Mouse (Mus musculus) kidney, postnatal 14 days (tissue): ENCODE data around the gene Acot7.
A peak's percentile ranks its signal among the peaks of the same experiment; 100 is the strongest.

Source experiments
- DNase-seq: peaks from one replicate; pipeline ENCODE4 v3.0.0; 2022; ENCODE audit warnings: mixed read lengths

Gene Acot7

GRCm38 (mm10) chr4:152250615-152251014 is 72.7 kb downstream of the Acot7 start:
- no peak for DNase-seq

GRCm38 (mm10) chr4:152253183-152253759 is 75.3 kb downstream of the Acot7 start:
- no peak for DNase-seq

DNA sequence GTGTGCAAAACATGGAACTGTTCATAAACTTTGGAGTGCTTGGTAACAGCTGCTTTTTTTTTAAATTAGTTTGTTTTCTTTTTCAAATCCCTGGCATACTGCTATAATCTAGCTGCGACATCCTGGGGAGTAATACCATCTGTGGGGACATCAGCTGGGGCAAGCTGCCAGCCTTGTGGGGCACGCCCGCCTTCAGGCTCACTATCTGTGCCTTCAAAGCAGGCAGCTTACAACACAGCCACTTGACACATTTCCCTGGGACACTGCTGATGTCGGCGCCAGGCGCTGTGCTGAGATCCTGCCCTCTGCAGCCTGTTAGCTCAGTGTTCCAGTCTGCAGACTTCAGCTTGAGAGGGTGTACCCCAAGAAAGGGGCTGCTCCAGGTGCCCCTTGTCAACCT is 79.1 kb downstream of the Acot7 start:
- peak; percentile 24 for DNase-seq

DNA sequence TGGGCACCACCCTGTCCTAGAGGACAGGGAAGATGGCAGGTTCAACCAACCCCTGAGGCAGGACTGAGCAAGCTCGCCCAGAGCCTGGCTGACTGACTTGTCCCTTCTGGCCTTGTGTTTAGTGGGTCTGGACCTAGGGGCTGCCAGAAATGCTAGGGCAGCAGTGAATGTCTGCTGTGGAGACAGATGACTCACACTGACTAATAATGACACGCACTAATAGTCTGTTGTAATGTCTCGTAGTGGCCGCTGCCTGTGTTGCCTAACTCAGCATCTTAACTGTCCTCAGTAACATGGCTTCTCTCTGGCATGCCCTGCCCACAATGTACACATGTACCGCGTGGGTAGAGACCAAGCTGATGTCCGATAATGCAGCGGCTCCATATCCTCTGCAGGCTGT is 82.5 kb downstream of the Acot7 start:
- no peak for DNase-seq

DNA sequence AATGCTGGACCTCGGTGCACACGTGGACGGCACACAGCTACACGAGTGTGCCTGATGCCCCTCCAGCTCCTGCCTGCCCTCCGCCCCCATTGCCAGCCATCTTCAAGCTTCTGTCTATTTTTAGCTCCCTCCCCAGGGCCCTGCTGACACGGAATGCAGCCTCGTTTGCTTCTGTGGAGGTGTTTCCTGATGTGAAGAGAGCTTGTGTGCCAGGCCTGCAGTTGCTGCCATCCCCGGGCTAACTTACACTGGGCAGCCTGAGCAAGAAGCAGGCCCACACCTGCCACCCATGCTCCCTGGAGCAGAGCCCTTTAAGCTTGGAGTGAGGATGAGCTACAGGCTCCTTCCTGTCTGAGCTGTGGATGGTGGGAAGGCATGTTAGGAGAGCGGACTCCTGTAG is 84.3 kb downstream of the Acot7 start:
- no peak for DNase-seq

DNA sequence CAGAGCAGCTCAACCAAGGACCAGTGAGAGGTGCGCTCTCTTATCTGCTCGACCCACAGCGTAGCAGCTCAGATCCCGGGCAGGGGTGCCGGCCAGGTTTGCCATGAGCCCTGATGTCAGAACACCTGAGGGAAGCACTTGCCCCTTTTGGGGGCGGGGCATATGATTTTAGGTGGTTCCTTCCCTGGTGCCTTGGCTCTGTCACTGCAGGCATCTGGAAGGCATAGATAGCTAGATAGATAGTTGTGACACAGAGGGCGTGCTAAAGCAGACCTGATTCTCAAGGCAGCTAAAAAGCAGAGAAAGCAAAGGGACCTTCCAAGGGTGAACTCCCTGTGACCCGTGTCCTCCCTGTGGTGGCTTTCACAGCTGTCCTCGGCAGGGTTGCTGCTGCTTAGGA is 85.2 kb downstream of the Acot7 start:
- DNase-seq = no peak

- peak; percentile 45 for DNase-seq
Observed at GRCm38 (mm10) chr4:152263512-152264176, 85.7 kb downstream of the Acot7 start.

- DNase-seq = no peak
Observed at GRCm38 (mm10) chr4:152264177-152264530, 86.2 kb downstream of the Acot7 start.

DNA sequence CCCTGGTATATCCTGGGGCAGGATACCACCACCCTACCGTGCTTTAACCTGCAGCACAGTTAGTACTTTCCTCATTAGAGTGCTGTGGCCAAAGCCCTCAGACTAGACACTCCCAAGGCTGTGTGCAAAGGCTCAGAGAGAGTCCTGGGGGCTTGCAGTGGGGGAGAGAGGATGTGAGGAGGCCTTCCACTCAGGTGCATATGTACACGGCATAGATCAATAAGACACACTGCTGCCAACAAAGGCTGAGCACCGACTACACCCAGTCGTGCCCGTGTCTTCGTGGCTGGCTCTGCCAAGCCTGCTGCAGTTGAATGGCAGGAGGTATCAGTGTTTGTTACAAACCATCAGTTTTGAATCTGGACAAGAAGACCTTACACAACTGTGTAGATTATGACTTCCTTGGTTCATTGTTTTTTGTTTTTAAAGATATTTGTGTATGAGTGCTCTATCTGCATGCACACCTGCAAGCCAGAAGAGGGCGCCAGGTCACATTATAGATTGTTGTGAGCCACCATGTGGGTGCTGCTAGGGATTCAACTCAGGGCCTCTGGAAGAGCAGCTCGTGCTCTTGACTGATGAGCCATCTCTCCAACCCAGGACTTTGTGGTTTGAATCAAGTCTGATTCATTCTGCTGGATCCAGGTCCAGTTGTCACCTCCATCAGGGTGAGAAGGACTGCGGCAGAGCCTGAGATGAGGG is 87.1 kb downstream of the Acot7 start:
- DNase-seq = no peak

DNA sequence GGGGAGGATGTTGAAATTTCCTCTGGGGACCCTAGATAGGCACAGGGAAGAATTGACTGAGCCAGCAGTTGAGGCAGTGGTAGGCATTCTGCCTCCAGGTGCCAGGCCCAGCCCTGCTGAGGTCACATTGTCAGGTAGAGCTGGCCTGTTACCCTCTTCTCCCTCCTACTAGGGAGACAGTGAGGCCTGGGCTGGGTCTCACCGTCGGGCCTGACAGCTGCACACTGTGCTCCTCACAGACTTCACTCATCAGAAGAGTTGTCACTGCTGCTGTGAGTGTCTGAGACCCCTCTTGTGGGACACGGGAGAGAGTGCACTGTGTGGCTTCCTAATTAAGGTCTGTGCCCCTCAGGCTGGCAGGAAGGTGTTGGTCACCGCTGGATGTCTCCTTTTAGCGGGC is 87.9 kb downstream of the Acot7 start:
- no peak for DNase-seq

- no peak for DNase-seq
Observed at GRCm38 (mm10) chr4:152266236-152266895, 88.4 kb downstream of the Acot7 start.

- DNase-seq = no peak
Observed at GRCm38 (mm10) chr4:152267748-152268369, 89.9 kb downstream of the Acot7 start.

DNA sequence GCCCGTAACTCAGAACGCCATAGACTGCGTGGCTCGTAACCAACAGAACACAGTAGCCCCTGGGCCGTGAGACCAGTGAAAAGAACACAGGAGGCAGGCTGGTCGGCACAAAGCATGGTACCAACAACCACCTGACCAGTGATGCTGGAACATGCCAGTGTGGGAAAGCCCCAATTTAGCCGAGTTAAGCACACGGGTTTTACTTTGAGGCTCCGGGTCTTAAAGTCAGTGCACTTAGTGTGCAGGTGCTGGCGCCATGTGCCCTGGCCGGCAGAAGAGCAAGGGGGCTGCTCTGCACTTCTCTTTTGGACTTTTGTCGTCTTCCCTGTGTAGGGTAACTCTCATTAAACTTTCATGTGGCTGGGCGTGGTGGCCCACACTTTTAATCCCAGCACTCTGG is 92.0 kb downstream of the Acot7 start:
- no peak for DNase-seq

GRCm38 (mm10) chr4:152270599-152270998 is 92.7 kb downstream of the Acot7 start:
- no peak for DNase-seq

DNA sequence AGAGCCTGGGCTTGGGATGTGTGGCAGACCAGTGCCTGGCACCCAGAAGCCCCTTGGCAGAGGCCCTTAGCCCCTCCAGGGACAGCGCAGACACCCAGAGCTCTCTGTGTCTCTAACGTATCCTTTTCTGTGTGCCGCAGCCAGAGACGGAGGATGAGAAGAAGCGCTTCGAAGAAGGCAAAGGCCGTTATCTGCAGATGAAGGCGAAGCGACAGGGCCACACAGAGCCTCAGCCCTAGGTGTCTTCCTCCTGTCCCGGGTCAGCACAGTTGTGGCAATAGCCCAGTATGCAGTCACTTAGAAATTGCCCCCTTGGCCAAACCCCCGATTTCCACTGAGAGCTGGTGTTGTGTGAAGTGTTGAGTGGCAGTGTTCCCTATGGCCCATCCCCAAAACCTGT is 93.4 kb downstream of the Acot7 start:
- no peak for DNase-seq

- no peak for DNase-seq
Observed at GRCm38 (mm10) chr4:152272006-152272405, 94.1 kb downstream of the Acot7 start.

- peak; percentile 73 for DNase-seq
Observed at GRCm38 (mm10) chr4:152272449-152273049, 94.6 kb downstream of the Acot7 start.

- DNase-seq = no peak
Observed at GRCm38 (mm10) chr4:152273191-152273590, 95.3 kb downstream of the Acot7 start.

GRCm38 (mm10) chr4:152273621-152274236 is 95.8 kb downstream of the Acot7 start, which contains the start of gene Gpr153:
Gpr153 (plus strand) TSS chr4:152274232.
- peak; percentile 74 for DNase-seq

- peak; percentile 52 for DNase-seq
Observed at GRCm38 (mm10) chr4:152274681-152275131, 96.8 kb downstream of the Acot7 start.

GRCm38 (mm10) chr4:152276389-152277347 is 98.7 kb downstream of the Acot7 start:
- no peak for DNase-seq
